Mouse (Mus musculus): ENCODE data around the gene Ggnbp2. TPM values are rescaled to one million over a fixed set of nuclear protein-coding genes. Genes with fewer than 3 reads are reported as not detected.

The Ggnbp2 gene
- polyA plus RNA-seq, 1 experiment from 2014 or later = 93.3 TPM

- H3K4me3 ChIP-seq = no peak overlapping the region
- H3K27me3 ChIP-seq (replicated peaks) = no peaks in the 10 kb centered on the region
- H3K4me2 ChIP-seq (replicated peaks) = no peak overlapping the region
- no peaks in the 10 kb centered on the region for H3K9me3 ChIP-seq
- H3K36me3 ChIP-seq = peaks cover 4% of the 10 kb centered on the region; the same call in 1 of the 2 replicates
- H3K27ac ChIP-seq = no peak overlapping the region
- H3K9ac ChIP-seq = no peak overlapping the region
- no peak for ATAC-seq (ENCODE audit: low FRiP score, low read depth)
- WGBS = 66% methylated on average over 1 of the region's 1 CpGs
- H3K4me1 ChIP-seq = peaks cover 7% of the 10 kb centered on the region
Observed at GRCm38 (mm10) chr11:84873042-84873833, 2.6 kb upstream of the Ggnbp2 start.

DNA sequence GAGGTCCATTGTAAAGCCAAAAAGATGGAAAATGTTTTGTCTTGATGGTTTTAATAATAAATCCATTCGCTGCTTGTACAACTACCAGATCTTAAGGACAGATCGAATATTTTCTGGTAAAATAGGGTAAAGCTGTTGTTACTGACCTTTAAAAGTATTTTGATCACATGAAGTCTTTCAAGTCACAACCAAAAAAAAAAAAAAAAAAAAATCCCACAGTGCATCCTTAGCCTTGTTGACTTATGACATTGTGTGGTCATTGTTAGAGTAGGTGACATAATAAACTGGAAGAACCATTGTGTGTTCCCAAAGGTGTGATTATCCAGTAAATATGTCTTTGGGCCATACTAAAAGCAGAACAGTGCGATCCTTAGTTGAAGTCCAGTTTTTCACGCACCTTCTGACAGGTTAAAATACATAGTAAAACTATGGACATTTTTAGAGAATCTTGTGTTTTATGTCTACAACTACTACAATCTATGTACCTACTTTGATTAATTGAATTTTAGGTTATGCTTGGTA, 992 bp upstream of the Ggnbp2 start:
- Histone ChIP-seq H3K27ac (0 out of 2 replicates have a peak overlapping the region, but pooled peaks have one; percentile 99), H3K27me3 (replicated peaks) (no peaks in the 10 kb centered on the region), H3K4me1 (peaks cover 14% of the 10 kb centered on the region), H3K9ac (peak overlapping the region; percentile 95), H3K4me2 (replicated peaks) (peak overlapping the region; percentile 93), H3K4me3 (peak overlapping the region; percentile 91), H3K36me3 (no peaks in the 10 kb centered on the region), H3K9me3 (no peaks in the 10 kb centered on the region)
- 77% methylated on average over 4 of the region's 4 CpGs for WGBS
- no peak for ATAC-seq (ENCODE audit: low FRiP score, low read depth)

DNA sequence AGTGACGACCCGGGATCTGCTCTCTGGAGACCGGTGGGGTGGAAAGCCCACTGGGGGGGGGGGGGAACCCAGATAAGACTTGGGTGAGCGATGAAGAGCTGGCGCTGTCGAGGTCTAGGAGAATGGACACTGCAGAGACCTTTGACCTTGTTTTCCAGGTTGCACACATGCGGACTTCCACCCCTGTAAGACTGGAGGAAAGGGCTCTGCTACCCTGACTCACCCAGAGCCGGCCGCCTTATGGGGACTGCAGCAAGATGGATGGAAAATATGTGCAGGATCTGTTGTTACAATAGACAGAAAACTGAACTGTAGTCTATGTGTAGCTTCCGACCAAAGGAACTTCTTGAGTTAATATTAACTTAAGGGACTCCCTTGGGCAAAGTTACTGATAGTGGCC, 429 bp upstream of the Ggnbp2 start:
- H3K4me1 ChIP-seq = peaks cover 14% of the 10 kb centered on the region
- H3K9ac ChIP-seq = peak overlapping the region; percentile 95
- H3K4me2 ChIP-seq (replicated peaks) = peak overlapping the region; percentile 93
- peak overlapping the region; percentile 99 for H3K27ac ChIP-seq
- peak overlapping the region; percentile 91 for H3K4me3 ChIP-seq
- no peaks in the 10 kb centered on the region for H3K27me3 ChIP-seq (replicated peaks)
- no peaks in the 10 kb centered on the region for H3K9me3 ChIP-seq
- peak; percentile 54 for ATAC-seq (ENCODE audit: low FRiP score, low read depth)
- no peaks in the 10 kb centered on the region for H3K36me3 ChIP-seq
- 1% methylated on average over 10 of the region's 10 CpGs for WGBS

- Histone ChIP-seq H3K9ac (peak overlapping the region; percentile 95), H3K9me3 (no peaks in the 10 kb centered on the region), H3K4me3 (peak overlapping the region; percentile 91), H3K4me1 (peaks cover 14% of the 10 kb centered on the region), H3K27ac (peak overlapping the region; percentile 87), H3K4me2 (replicated peaks) (peak overlapping the region; percentile 93), H3K36me3 (no peaks in the 10 kb centered on the region), H3K27me3 (replicated peaks) (no peaks in the 10 kb centered on the region)
- WGBS = under 1% methylated on average over 53 of the region's 61 CpGs
- peak; percentile 84 for ATAC-seq (ENCODE audit: low FRiP score, low read depth)
Observed at GRCm38 (mm10) chr11:84869537-84870232, 932 bp downstream of the Ggnbp2 start.

GRCm38 (mm10) chr11:84868786-84869259, 1.8 kb downstream of the Ggnbp2 start:
- Histone ChIP-seq H3K27me3 (replicated peaks) (no peaks in the 10 kb centered on the region), H3K4me1 (peaks cover 14% of the 10 kb centered on the region), H3K9me3 (no peaks in the 10 kb centered on the region), H3K4me2 (replicated peaks) (peak overlapping the region; percentile 93), H3K36me3 (no peaks in the 10 kb centered on the region), H3K27ac (no peak overlapping the region), H3K9ac (peak overlapping the region; percentile 95), H3K4me3 (peak overlapping the region; percentile 91)
- WGBS = 18% methylated on average over 7 of the region's 7 CpGs
- no peak for ATAC-seq (ENCODE audit: low FRiP score, low read depth)

GRCm38 (mm10) chr11:84867586-84867985, 3.0 kb downstream of the Ggnbp2 start:
- ATAC-seq (ENCODE audit: low FRiP score, low read depth) = no peak
- H3K36me3 ChIP-seq = no peaks in the 10 kb centered on the region
- H3K4me1 ChIP-seq = peaks cover 14% of the 10 kb centered on the region
- H3K4me3 ChIP-seq = no peak overlapping the region
- no peaks in the 10 kb centered on the region for H3K9me3 ChIP-seq
- H3K4me2 ChIP-seq (replicated peaks) = peak overlapping the region; percentile 38
- H3K27me3 ChIP-seq (replicated peaks) = no peaks in the 10 kb centered on the region
- 87% methylated on average over 2 of the region's 2 CpGs for WGBS
- no peak overlapping the region for H3K9ac ChIP-seq
- no peak overlapping the region for H3K27ac ChIP-seq

DNA sequence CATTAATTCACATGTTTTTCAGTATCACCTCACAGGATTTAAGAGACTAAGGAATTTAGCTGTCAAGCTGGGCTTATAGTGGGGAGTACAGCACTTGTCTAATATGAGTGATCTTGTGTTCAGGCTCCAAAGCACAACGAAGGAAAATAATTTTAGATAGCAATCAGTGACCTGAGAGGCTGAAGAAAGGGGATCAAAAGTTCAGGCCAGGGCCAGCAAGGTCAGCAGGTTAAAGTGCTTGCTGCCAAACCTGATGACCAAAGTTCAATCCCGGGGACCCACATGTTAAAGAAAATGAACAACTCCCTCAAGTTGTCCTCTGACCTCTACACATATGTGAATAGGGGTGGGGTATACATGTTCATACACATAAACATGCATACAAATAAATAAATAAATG, 5.3 kb downstream of the Ggnbp2 start:
- Histone ChIP-seq H3K27ac (no peak overlapping the region), H3K9ac (no peak overlapping the region), H3K27me3 (replicated peaks) (no peaks in the 10 kb centered on the region), H3K4me1 (peaks cover 14% of the 10 kb centered on the region), H3K4me3 (no peak overlapping the region), H3K36me3 (peaks cover 10% of the 10 kb centered on the region), H3K9me3 (no peaks in the 10 kb centered on the region), H3K4me2 (replicated peaks) (no peak overlapping the region)
- 86% methylated on average over 2 of the region's 2 CpGs for WGBS
- ATAC-seq (ENCODE audit: low FRiP score, low read depth) = no peak

DNA sequence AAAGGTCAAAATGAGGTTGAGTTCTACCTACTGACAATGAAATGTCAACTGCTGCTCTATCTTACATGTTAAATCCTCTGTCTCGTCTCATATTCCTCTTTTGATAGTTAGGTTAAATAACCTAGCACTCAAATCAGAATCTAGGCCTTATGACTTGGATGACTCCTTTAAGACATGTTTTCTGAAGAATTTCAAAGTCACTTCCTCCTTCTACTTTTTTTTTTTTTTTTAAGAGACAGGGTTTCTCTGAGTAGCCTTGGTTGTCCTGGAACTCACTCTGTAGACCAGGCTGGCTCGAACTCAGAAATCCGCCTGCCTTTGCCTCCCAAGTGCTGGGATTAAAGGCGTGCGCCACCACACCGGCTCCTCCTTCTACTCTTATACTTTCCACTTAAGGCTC, 15.3 kb downstream of the Ggnbp2 start:
- H3K36me3 ChIP-seq = peaks cover 55% of the 10 kb centered on the region
- no peak overlapping the region for H3K9ac ChIP-seq
- no peaks in the 10 kb centered on the region for H3K27me3 ChIP-seq (replicated peaks)
- no peak overlapping the region for H3K4me3 ChIP-seq
- ATAC-seq (ENCODE audit: low FRiP score, low read depth) = no peak
- no peaks in the 10 kb centered on the region for H3K4me1 ChIP-seq
- no peak overlapping the region for H3K4me2 ChIP-seq (replicated peaks)
- no peaks in the 10 kb centered on the region for H3K9me3 ChIP-seq
- H3K27ac ChIP-seq = no peak overlapping the region
- WGBS = 98% methylated on average over 6 of the region's 6 CpGs

- H3K9me3 ChIP-seq = no peaks in the 10 kb centered on the region
- H3K27me3 ChIP-seq (replicated peaks) = no peaks in the 10 kb centered on the region
- no peak overlapping the region for H3K4me3 ChIP-seq
- WGBS = 77% methylated on average over 7 of the region's 7 CpGs
- no peaks in the 10 kb centered on the region for H3K4me1 ChIP-seq
- H3K4me2 ChIP-seq (replicated peaks) = no peak overlapping the region
- H3K36me3 ChIP-seq = peaks cover 57% of the 10 kb centered on the region
- H3K27ac ChIP-seq = no peak overlapping the region
- no peak overlapping the region for H3K9ac ChIP-seq
- ATAC-seq (ENCODE audit: low FRiP score, low read depth) = no peak
Observed at GRCm38 (mm10) chr11:84847475-84848090, 23.0 kb downstream of the Ggnbp2 start.

- H3K36me3 ChIP-seq = peaks cover 51% of the 10 kb centered on the region
- ATAC-seq (ENCODE audit: low FRiP score, low read depth) = no peak
- 94% methylated on average over 15 of the region's 15 CpGs for WGBS
Observed at GRCm38 (mm10) chr11:84846741-84847474, 23.7 kb downstream of the Ggnbp2 start.

DNA sequence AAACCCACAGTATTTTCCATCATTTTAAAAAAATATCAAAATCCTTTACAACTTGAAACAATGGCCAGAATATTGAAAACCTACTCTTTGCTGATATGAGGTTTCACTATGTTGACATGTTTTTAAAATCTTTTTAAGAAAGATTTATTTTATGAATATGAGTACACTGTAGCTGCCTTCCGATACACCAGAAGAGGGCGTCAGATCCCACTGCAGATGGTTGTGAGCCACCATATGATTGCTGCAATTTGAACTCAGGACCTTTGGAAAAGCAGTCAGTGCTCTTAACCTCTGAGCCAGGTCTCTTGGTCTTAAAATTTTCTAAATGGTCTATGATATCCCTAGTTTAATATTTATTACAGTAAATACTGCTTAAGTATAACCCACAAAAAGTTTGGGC, 31.3 kb downstream of the Ggnbp2 start:
- Histone ChIP-seq H3K4me1 (no peaks in the 10 kb centered on the region), H3K9me3 (no peaks in the 10 kb centered on the region), H3K4me3 (no peak overlapping the region), H3K27me3 (replicated peaks) (no peaks in the 10 kb centered on the region), H3K4me2 (replicated peaks) (no peak overlapping the region), H3K27ac (no peak overlapping the region), H3K9ac (no peak overlapping the region), H3K36me3 (peaks cover 59% of the 10 kb centered on the region)
- ATAC-seq (ENCODE audit: low FRiP score, low read depth) = no peak
- 93% methylated on average over 2 of the region's 2 CpGs for WGBS

More at GRCm38 (mm10) chr11:84846741-84847474, 23.7 kb downstream of the Ggnbp2 start:
- Histone ChIP-seq H3K27me3 (replicated peaks) (no peaks in the 10 kb centered on the region), H3K27ac (no peak overlapping the region), H3K9me3 (no peaks in the 10 kb centered on the region), H3K4me3 (no peak overlapping the region), H3K9ac (no peak overlapping the region), H3K4me2 (replicated peaks) (no peak overlapping the region), H3K4me1 (no peaks in the 10 kb centered on the region)
